Mouse (Mus musculus) layer of hippocampus, adult 18-20 months (tissue): ENCODE results near the gene Krtcap2. TPM values are rescaled to one million over a fixed set of nuclear protein-coding genes. Genes with fewer than 3 reads are reported as not detected.
"Not testable (repeated sequence)": the region's sequence is repeated elsewhere in the genome, so short reads cannot be mapped to it uniquely, and the experiment has no call there.

Experiments
- DNase-seq, 2 experiments: peaks; one replicate each; pipeline ENCODE4 v3.0.0; 2022; ENCODE audit warnings: low spot score in 2 of 2
- long read RNA-seq: library from polyadenylated mRNA; stranded (forward); transcript quantifications from one replicate; pipeline ENCODE4 v2.0.0, GENCODE M21; 2021
- total RNA-seq, 2 experiments: library from RNA; stranded (reverse); gene quantifications; 2 replicates each; pipeline ENCODE4 v1.2.3; 2021

Gene Krtcap2
- 10 to 100 TPM; 78.0 to 81.3 TPM for total RNA-seq
- long read RNA-seq, transcript Krtcap2-201 (5 exons, 1,172 nt), result major isoform, 26 of 42 reads
- long read RNA-seq, partial matches to known transcripts, result 2 of 42 reads
- long read RNA-seq, other reads (novel, unspliced or antisense), result 14 of 42 reads

- peak; percentile 75 to 85 for DNase-seq
Observed at GRCm38 (mm10) chr3:89245688-89246171, at the start of gene Krtcap2. Gene Krtcap2, plus strand, starts transcription at chr3:89245966.

- DNase-seq, result peak; percentile 77 to 87
Observed at GRCm38 (mm10) chr3:89195979-89196877, 49.5 kb upstream of the Krtcap2 start.

GRCm38 (mm10) chr3:89199839-89200238 lies 45.9 kb upstream of the Krtcap2 start:
- DNase-seq, result no peak

GRCm38 (mm10) chr3:89202253-89203141 lies 43.3 kb upstream of the Krtcap2 start, which contains the start of gene Gba:
Gene Gba, plus strand, starts transcription at chr3:89202928.
- DNase-seq, result peak; percentile 71 to 94

- DNase-seq, result no peak
Observed at GRCm38 (mm10) chr3:89203142-89203514, 42.6 kb upstream of the Krtcap2 start.

GRCm38 (mm10) chr3:89206079-89206478 lies 39.7 kb upstream of the Krtcap2 start:
- DNase-seq, result no peak

- DNase-seq, result no peak
Observed at GRCm38 (mm10) chr3:89206695-89207094, 39.1 kb upstream of the Krtcap2 start.

- DNase-seq, result no peak
Observed at GRCm38 (mm10) chr3:89208075-89208657, 37.6 kb upstream of the Krtcap2 start.

- no peak for DNase-seq
Observed at GRCm38 (mm10) chr3:89208736-89209135, 37.0 kb upstream of the Krtcap2 start.

- no peak for DNase-seq
Observed at GRCm38 (mm10) chr3:89209731-89210130, 36.0 kb upstream of the Krtcap2 start.

GRCm38 (mm10) chr3:89210162-89210561 lies 35.6 kb upstream of the Krtcap2 start:
- DNase-seq, result no peak

- no peak for DNase-seq
Observed at GRCm38 (mm10) chr3:89210731-89211130, 35.0 kb upstream of the Krtcap2 start.

- peak; percentile 90 to 94 for DNase-seq
Observed at GRCm38 (mm10) chr3:89213803-89214530, 31.8 kb upstream of the Krtcap2 start.

GRCm38 (mm10) chr3:89214681-89215411 lies 30.9 kb upstream of the Krtcap2 start, which contains the start of gene Thbs3:
Gene Thbs3, plus strand, starts transcription at chr3:89215180.
- DNase-seq, result peak in 1 of 2 experiments; percentile 36

GRCm38 (mm10) chr3:89215853-89216252 lies 29.9 kb upstream of the Krtcap2 start:
- DNase-seq, result peak; percentile 71 to 92

GRCm38 (mm10) chr3:89216407-89216806 lies 29.4 kb upstream of the Krtcap2 start:
- not testable (repeated sequence) for DNase-seq

GRCm38 (mm10) chr3:89218271-89218670 lies 27.5 kb upstream of the Krtcap2 start:
- DNase-seq, result no peak

GRCm38 (mm10) chr3:89219546-89219945 lies 26.2 kb upstream of the Krtcap2 start:
- DNase-seq, result no peak

- no peak for DNase-seq
Observed at GRCm38 (mm10) chr3:89221167-89221566, 24.6 kb upstream of the Krtcap2 start.
